Mouse (Mus musculus): ENCODE measurements around the gene Plcl2.
"Not testable (repeated sequence)": the region's sequence is repeated elsewhere in the genome, so short reads cannot be mapped to it uniquely, and the experiment has no call there.

Plcl2 gene

DNA sequence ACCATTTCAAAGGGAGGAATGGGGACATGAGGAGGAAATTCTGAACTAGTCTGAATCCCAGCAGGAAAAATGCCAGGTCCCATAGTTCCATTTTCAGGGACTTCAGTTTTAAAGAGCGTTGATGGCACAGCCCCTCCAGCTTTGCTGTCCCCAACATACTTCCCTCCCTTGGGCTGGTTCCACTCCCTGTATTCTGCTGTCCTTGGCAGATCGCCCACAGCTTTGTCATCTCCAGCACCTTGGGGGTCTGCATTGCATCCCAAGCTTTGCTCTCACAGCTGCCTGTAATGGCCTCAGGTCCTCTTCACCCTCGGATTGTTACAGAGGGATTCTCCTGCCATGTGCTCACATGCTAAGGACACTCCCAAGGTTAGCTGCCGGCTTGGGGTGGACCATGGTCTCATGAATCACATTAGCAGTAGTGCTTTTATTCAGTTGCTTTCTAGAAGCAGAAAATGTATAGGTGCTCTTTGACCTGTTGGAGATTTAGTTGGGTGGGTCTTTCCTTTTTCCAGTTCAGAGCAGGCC is 159.5 kb downstream of the Plcl2 start:
- in situ Hi-C loops (cut with MboI, MseI): no loop called here

DNA sequence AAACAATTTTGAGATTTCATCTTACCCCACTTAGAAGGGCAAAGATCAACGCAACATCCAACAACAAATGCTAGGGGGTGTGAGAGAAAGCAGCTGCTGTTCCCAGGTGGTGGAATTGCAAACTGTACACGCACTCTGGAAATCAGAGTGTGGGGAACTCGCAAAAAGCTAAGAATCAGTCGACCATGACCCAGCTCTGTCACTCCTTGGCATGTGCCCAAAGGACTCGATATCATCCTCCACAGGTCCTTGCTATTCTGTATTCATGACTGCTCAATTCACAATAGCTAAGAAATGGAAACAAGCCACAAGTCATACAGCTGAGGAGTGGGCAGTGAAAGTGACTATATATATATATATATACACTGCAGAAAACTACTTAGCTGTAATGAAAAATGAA is 162.2 kb downstream of the Plcl2 start:
- in situ Hi-C loops (cut with MboI, MseI): loop anchor here (10.0 kb wide), 1 partner anchor 1267 kb away; no protein-coding TSS in a partner anchor

DNA sequence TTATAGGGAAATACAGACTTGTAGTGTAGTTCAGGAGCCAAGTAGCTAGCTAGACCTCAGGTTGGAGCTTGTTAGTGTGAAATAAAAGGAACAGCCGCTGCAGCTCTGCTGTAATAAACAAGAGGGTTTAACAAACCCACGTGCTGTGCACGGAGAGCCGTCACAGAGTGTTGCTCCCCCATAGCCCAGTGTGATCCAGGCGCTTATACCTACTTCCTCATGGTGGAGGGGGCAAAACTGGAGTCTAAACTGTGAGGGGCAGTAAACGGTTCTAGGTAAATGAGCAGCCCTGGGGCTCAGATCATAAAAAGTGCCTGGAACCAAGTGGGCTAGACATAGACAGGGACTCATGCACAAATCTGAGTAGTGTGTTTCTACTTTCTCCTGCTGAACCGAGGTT is 165.4 kb downstream of the Plcl2 start:
- in situ Hi-C loops (cut with MboI, MseI): loop anchor here (10.0 kb wide), 1 partner anchor 1270 kb away; no protein-coding TSS in a partner anchor

- in situ Hi-C loops (cut with MboI, MseI): loop anchor here (10.0 kb wide), 1 partner anchor 1270 kb away; no protein-coding TSS in a partner anchor
Observed at GRCm38 (mm10) chr17:50675231-50675630, 166.0 kb downstream of the Plcl2 start.

GRCm38 (mm10) chr17:50677334-50677733 is 168.1 kb downstream of the Plcl2 start:
- in situ Hi-C loops (cut with MboI, MseI): loop anchor here (10.0 kb wide), 1 partner anchor 1273 kb away; no protein-coding TSS in a partner anchor

DNA sequence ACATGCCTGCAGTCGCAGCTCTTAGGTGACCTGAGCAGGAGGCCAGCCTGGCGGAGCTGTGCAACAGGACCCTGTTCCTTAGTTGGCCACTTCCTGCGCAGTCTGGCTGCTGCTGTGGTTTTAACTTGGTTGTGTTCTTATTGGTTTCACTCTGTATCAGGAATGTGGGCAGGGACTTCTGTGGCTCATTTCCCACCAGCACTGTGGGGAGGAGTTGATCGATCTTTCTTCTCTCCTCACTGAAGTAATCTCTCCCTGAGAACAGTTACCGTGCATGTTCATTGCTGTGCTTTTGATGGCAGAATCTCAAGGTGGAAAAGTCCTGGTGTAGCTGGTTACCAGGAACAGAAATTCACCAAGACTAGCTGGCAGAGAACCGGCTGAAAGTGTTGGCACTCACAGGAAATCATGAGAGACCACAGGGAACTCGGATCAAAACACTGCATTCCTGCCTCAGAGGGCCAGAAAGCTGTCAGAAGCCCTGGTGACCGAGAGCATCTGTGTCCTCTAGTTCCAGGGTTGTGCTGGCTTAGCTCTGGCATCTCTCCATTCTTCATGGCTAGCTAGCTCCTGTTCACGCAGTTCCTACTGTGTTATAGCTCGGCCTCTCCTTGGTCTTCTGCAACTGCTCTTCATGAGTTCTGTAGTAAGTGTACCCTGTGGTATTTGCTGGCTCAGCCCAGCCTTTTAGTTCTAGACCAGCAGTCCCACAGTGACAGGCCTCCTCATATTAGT is 168.9 kb downstream of the Plcl2 start:
- in situ Hi-C loops (cut with MboI, MseI): loop anchor here (10.0 kb wide), 1 partner anchor 1273 kb away; no protein-coding TSS in a partner anchor

GRCm38 (mm10) chr17:50678748-50679147 is 169.5 kb downstream of the Plcl2 start:
- in situ Hi-C loops (cut with MboI, MseI): loop anchor here (10.0 kb wide), 1 partner anchor 1274 kb away; no protein-coding TSS in a partner anchor

GRCm38 (mm10) chr17:50679613-50680534 is 170.7 kb downstream of the Plcl2 start:
- in situ Hi-C loops (cut with MboI, MseI): loop anchor here (10.0 kb wide), 1 partner anchor 1275 kb away; no protein-coding TSS in a partner anchor

DNA sequence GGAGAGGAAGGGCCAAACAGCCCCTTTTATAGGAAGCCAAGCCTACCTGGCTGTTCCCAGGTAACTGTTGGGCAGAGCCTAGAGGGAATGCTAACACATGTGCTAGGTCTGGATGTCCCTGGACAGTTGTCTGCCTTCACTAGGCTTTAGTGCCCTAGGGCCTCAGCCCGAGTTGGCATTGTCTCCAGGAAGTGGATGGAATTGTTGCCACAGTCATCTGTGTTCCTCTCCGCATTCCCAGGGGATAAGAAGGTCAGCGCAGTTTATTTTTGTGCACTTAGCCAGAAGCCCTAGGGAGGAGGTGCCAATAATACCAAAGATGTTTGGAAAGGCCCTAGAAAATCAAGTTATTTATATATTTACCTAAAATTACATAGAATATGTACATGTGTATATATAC is 173.5 kb downstream of the Plcl2 start:
- in situ Hi-C loops (cut with MboI, MseI): no loop called here

- in situ Hi-C loops (cut with MboI, MseI): no loop called here
Observed at GRCm38 (mm10) chr17:50684960-50685645, 175.9 kb downstream of the Plcl2 start.

DNA sequence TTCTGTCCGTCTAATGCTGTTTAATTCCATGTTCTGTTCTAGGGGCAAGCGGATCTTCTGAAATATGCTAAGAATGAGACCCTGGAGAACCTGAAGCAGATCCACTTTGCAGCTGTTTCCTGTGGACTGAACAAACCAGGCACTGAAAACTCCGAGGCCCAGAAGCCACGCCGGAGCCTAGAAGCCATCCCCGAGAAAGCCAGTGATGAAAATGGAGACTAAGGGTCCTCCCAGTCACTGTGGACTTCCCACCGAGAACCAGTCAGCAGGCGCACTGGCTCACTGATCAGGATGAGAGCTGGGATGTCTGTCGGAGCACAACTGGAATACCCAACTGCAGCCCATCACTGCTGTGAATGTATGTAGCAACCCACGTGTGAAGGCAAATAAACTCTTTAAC is 178.5 kb downstream of the Plcl2 start:
- in situ Hi-C loops (cut with MboI, MseI): no loop called here

GRCm38 (mm10) chr17:50688135-50688534 is 178.9 kb downstream of the Plcl2 start:
- in situ Hi-C loops (cut with MboI, MseI): no loop called here

- in situ Hi-C loops (cut with MboI, MseI): not testable (repeated sequence)
Observed at GRCm38 (mm10) chr17:50698410-50698809, 189.2 kb downstream of the Plcl2 start.

DNA sequence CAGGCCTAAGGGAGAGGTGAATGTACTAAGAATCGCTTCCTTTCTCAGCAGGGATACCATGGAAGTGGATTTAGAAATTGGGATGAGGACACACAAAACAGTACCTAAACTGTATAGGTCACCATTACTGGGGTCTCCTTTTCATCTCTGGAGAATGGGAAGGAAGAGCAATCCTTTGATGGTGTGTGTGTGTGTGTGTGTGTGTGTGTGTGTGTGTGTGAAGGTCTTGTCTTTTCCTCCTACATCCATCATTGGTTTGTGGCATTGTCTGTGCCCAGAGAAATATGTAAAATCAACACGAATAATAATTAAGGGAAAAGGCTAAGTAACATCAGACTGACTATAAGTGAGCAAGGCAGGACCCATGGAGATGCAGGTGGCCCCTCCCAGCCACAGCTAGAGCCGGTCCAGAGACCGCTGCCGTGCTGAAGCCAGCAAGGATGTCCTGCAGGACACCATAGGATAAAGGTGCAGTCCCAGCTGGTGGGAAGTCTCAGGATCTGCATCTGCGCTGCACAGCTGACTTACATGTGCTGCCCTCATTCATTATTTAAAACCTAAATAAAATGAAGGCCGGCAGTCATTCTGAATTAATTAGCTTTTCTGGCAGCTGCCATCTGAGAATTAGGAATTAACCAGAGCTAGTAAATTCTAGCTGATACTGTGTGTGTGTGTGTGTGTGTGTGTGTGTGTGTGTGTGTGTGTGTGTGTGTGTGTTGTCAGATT is 201.5 kb downstream of the Plcl2 start:
- in situ Hi-C loops (cut with MboI, MseI): no loop called here

DNA sequence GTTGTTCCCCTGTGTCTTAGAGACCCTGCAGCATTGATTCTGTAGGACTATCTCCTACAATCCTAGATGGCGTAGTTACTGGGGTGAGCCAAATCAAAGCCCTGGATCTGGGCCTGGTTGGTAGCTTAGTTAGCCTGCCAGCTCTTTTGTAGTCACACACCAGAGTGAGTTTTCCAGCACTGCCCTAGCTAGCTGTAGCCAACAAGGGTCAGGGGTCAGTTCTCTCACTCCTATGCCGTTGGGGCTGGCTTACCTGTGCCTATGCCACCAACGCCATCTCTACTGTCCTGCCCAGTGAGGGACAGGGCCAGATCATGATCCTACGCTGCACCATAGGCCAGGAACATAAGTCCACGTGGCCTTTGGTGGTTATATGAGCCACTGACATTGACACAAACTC is 208.4 kb downstream of the Plcl2 start:
- in situ Hi-C loops (cut with MboI, MseI): no loop called here

DNA sequence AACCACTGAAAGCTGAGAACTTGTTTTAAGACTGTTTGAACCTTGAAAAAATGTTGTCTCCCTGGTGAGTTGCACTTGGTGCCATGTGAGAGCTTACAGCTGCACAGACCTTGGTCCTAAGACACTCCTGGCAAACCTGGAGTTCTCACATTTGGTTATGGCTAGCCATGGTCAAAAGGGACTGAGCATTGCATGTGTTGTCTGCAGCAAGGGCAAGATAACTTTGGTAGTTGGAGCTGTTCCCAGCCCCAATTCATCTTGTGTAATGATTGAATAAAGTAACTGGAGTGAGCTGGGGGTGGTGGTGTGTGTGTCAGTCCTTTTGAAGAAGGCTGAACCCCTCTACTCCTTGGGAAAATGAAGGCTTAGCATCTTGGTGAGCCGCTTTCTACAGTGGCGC is 215.2 kb downstream of the Plcl2 start:
- in situ Hi-C loops (cut with MboI, MseI): no loop called here

GRCm38 (mm10) chr17:50726265-50726664 is 217.1 kb downstream of the Plcl2 start:
- in situ Hi-C loops (cut with MboI, MseI): no loop called here

DNA sequence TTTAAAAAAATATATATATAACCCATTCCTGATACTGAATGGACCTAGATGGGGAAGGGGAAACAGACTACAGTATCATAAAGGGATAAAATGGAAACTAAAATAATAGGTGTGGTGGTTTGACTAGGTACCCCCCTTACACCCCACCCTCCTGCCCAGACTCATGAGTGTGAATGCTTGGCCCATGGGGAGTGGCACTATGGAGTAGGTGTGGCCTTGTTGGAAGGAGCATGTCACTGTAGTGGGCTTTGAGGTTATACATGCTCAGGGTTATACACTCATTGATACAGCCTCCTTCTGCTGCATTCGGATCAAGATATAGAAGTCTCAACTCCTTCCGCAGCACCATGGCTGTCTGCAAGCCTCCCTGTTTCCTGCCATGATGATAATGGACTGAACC is 219.8 kb downstream of the Plcl2 start:
- in situ Hi-C loops (cut with MboI, MseI): no loop called here

GRCm38 (mm10) chr17:50729577-50729976 is 220.4 kb downstream of the Plcl2 start:
- in situ Hi-C loops (cut with MboI, MseI): no loop called here

DNA sequence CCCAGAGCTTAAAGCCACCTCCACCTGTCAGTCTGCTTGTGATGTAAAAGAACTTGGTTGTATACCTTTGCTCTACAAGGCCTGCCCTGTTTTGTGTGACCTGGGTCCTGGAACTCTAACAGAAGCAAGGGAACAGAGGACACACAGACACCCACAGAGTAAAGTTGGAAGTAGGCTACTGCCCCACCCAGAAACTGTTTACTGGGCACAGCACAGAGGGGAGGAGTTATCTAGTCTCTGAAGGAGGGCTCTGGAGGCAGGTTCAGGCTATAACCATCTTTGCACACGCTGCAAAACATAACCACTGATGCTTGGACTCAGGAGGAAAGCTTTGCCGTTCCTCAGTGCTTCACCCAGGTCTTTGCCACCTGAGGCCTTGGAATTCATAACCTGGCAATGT is 221.7 kb downstream of the Plcl2 start:
- in situ Hi-C loops (cut with MboI, MseI): no loop called here

- in situ Hi-C loops (cut with MboI, MseI): no loop called here
Observed at GRCm38 (mm10) chr17:50731876-50732275, 222.7 kb downstream of the Plcl2 start.

Data from T-helper 1 cell (primary cell).